Mouse (Mus musculus) liver, embryonic 12.5 days (tissue): ENCODE measurements around the gene Olfr1423. TPM values are rescaled to one million over a fixed set of nuclear protein-coding genes. Genes with fewer than 3 reads are reported as not detected.

Experiments used
- ATAC-seq: fragments of 200-750 bp; cut with Nextera tagmentation; 2 replicates; pipeline ENCODE4 v1.8.0; 2017; ENCODE audit warnings: moderate number of reproducible peaks, mild to moderate bottlenecking, moderate library complexity
- H3K27ac ChIP-seq: fragments of 300-500 bp; sonication (generic); 2 replicates; pipeline ENCODE4 v1.5.1; 2016; ENCODE audit warnings: mild to moderate bottlenecking
- H3K27me3 ChIP-seq: fragments of 300-500 bp; sonication (generic); replicated peaks from 2 replicates; pipeline ENCODE4 v1.6.1; 2016; ENCODE audit warnings: mild to moderate bottlenecking, moderate library complexity
- H3K36me3 ChIP-seq: fragments of 300-500 bp; sonication (generic); 2 replicates; pipeline ENCODE4 v1.6.1; 2016; ENCODE audit warnings: mild to moderate bottlenecking, moderate library complexity
- H3K4me1 ChIP-seq: fragments of 300-500 bp; sonication (generic); 2 replicates; pipeline ENCODE4 v1.6.1; 2016
- H3K4me2 ChIP-seq: fragments of 300-500 bp; sonication (generic); 2 replicates; pipeline ENCODE4 v1.6.1; 2016; ENCODE audit warnings: mild to moderate bottlenecking, moderate library complexity
- H3K4me3 ChIP-seq: fragments of 300-500 bp; sonication (generic); 2 replicates; pipeline ENCODE4 v1.5.1; 2016; ENCODE audit warnings: mild to moderate bottlenecking, moderate library complexity
- H3K9ac ChIP-seq: fragments of 300-500 bp; sonication (generic); 2 replicates; pipeline ENCODE4 v1.6.1; 2016; ENCODE audit warnings: mild to moderate bottlenecking, moderate library complexity
- H3K9me3 ChIP-seq: fragments of 300-500 bp; sonication (generic); replicated peaks from 2 replicates; pipeline ENCODE4 v1.6.1; 2016; ENCODE audit warnings: mild to moderate bottlenecking, moderate library complexity
- WGBS: fragments of 180-500 bp; shearing (Covaris S2); methylation state at CpG from one replicate; pipeline ENCODE4 v1.1.7; 2016; ENCODE audit not compliant: insufficient replicate concordance; 5-methylcytosine and 5-hydroxymethylcytosine counted together
- polyA plus RNA-seq: library from polyadenylated mRNA; unstranded; fragments of >200 nt; fragmentation: Nextera tagmentation; extraction: Ambion mirVana; gene quantifications from 2 replicates; pipeline ENCODE4 v1.2.1, GENCODE M21; 2016

Gene Olfr1423
- polyA plus RNA-seq, 1 experiment from 2014 or later, result not detected

DNA sequence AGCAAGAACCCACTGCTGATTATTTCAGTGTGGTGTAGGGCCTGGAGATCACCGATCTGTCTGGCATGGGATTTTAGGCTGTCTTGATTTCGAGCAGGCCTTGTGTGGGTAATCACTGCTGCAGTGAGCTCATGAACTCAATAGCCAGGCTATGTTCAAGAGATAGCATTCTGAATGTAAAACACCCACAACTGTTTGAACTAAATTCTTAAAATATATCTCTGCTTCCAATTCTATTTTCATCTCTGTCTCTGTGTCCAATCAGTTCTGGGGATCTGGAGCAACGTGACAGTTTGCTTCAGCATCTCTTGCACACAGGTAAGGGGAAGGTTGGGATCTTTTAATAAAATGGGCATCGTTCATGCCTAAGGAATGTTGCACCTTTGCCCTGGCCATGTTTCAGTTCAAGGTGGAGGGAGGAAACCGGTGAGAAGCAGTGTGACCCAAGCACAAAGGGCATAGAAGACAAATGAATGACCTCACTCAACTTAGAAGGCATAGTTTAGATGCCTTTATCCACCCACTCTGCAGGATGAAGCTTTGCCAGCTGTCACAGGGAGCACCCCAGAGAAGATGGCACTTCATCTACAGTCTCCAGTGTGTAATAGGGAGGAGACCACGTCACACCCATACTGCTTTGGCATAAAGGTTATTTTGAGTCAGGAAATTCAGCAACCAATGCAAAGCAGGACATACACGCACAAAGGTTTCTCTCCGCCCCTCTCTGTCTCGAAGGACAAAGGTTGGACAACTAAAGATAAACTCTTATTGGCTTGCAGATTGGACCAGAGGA, 36.7 kb downstream of the Olfr1423 start:
- H3K4me3 ChIP-seq, result peak overlapping the region; percentile 64
- no peaks in the 10 kb centered on the region; the same call in 1 of the 2 replicates for H3K27me3 ChIP-seq
- H3K9ac ChIP-seq, result peak overlapping the region; percentile 76
- peak overlapping the region; percentile 91 for H3K4me2 ChIP-seq
- no peak for ATAC-seq
- H3K4me1 ChIP-seq, result peaks cover 63% of the 10 kb centered on the region
- no peaks in the 10 kb centered on the region for H3K36me3 ChIP-seq
- 42% methylated on average over 9 of the region's 9 CpGs for WGBS
- peak overlapping the region; percentile 82 for H3K27ac ChIP-seq
- no peaks in the 10 kb centered on the region for H3K9me3 ChIP-seq

GRCm38 (mm10) chr19:12003568-12003967, 37.5 kb downstream of the Olfr1423 start:
- no peak overlapping the region for H3K9ac ChIP-seq
- no peaks in the 10 kb centered on the region; the same call in 1 of the 2 replicates for H3K27me3 ChIP-seq
- H3K4me2 ChIP-seq, result no peak overlapping the region
- 83% methylated on average over 2 of the region's 2 CpGs for WGBS
- no peak overlapping the region for H3K4me3 ChIP-seq
- peaks cover 54% of the 10 kb centered on the region for H3K4me1 ChIP-seq
- no peak for ATAC-seq
- H3K36me3 ChIP-seq, result no peaks in the 10 kb centered on the region
- H3K27ac ChIP-seq, result no peak overlapping the region
- no peaks in the 10 kb centered on the region for H3K9me3 ChIP-seq

GRCm38 (mm10) chr19:12002791-12003190, 38.3 kb downstream of the Olfr1423 start:
- 0 out of 2 replicates have a peak overlapping the region, but pooled peaks have one; percentile 14 for H3K27ac ChIP-seq
- H3K36me3 ChIP-seq, result no peaks in the 10 kb centered on the region
- H3K4me2 ChIP-seq, result peak overlapping the region; percentile 56
- no peak for ATAC-seq
- H3K27me3 ChIP-seq, result no peaks in the 10 kb centered on the region; the same call in 1 of the 2 replicates
- H3K9me3 ChIP-seq, result no peaks in the 10 kb centered on the region
- 44% methylated on average over 14 of the region's 14 CpGs for WGBS
- peak overlapping the region; percentile 29 for H3K4me3 ChIP-seq
- H3K4me1 ChIP-seq, result peaks cover 47% of the 10 kb centered on the region
- H3K9ac ChIP-seq, result peak overlapping the region; percentile 22; the same call in 1 of the 2 replicates

DNA sequence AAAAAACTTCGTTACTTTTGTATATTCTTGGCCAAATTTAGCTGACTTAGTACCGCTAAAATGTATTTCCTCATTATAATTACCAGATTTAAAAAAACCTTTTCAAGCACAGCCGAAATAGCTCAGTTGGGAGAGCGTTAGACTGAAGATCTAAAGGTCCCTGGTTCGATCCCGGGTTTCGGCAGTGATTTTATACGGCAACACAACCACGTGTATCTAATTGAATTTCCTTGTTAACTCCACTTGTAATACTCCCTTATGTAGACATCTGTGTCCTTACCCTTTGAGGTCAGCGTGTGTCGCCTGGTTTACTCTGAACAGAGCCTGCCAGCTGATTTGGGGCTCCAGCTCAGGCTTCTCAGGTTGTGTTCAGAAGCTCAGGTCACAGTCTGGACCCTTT, 39.0 kb downstream of the Olfr1423 start:
- H3K4me1 ChIP-seq, result peaks cover 41% of the 10 kb centered on the region
- peak; percentile 80 for ATAC-seq
- no peaks in the 10 kb centered on the region for H3K36me3 ChIP-seq
- no peak overlapping the region for H3K27ac ChIP-seq
- peak overlapping the region; percentile 29; the same call in 1 of the 2 replicates for H3K4me3 ChIP-seq
- no peaks in the 10 kb centered on the region for H3K9me3 ChIP-seq
- no peaks in the 10 kb centered on the region; the same call in 1 of the 2 replicates for H3K27me3 ChIP-seq
- H3K4me2 ChIP-seq, result peak overlapping the region; percentile 56
- WGBS, result 1% methylated on average over 11 of the region's 11 CpGs
- peak overlapping the region; percentile 22; the same call in 1 of the 2 replicates for H3K9ac ChIP-seq

DNA sequence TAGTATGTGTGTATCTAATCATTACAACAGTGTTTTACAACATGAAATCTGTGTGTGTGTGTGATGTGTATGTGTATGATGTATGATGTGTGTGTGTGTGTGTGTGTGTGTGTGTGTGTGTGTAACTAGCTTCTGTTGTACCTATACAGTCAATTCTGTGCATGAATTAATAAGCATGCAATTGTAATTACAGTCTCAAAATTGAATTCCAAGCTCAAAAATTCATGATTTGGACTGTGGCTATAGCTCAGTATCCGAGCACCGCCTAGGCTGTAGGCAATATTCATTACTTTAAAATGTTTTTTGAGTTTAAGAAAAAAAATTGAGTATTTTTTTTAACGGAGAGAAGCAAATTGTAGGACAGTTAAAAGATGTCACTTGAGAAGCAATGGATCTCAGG, 39.4 kb downstream of the Olfr1423 start:
- H3K4me2 ChIP-seq, result peak overlapping the region; percentile 56
- WGBS, result 18% methylated on average over 3 of the region's 3 CpGs
- ATAC-seq, result no peak

DNA sequence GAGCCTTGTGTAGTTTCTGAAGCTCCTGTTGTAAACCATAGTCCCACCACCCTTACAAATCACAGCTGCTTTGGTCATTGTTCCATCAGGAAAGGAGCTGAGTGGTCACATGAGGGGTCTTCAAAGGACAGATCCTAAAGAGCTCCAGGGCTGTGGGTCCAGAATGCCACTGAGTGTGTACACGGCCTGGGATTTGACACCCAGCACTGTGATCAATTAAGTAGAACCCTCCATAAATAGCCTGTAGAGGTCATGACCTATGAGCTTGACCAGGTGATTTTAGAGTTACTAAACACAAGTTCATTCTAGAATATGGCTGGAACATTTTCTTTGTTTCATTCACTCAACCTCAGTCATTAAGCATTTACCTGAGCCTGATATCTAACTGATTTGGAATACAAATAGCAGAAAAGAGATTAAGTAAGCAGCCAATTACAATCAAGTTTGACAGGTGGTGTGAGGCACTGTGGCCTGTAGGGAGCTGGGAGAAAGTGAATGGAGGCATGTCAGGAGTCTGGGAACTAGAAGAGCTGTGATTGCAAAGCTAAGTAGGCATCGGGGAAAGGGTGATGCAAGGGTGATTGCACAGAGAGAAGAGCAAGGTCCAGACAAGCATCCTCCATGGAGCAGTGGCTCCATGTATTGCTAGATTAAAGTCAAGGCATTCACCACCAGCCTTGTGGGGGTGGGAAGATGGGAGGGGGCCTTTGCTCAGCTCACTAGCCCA, 45.2 kb downstream of the Olfr1423 start:
- H3K4me1 ChIP-seq, result peaks cover 5% of the 10 kb centered on the region; the same call in 1 of the 2 replicates
- no peaks in the 10 kb centered on the region; the same call in 1 of the 2 replicates for H3K27me3 ChIP-seq
- H3K9me3 ChIP-seq, result no peaks in the 10 kb centered on the region
- no peak overlapping the region for H3K9ac ChIP-seq
- no peak overlapping the region for H3K4me3 ChIP-seq
- WGBS, result 66% methylated on average over 2 of the region's 2 CpGs
- peaks cover 37% of the 10 kb centered on the region for H3K36me3 ChIP-seq
- ATAC-seq, result no peak
- H3K4me2 ChIP-seq, result no peak overlapping the region
- no peak overlapping the region for H3K27ac ChIP-seq

More for the DNA sequence above, 39.4 kb downstream of the Olfr1423 start:
- H3K27ac ChIP-seq, result no peak overlapping the region
- H3K27me3 ChIP-seq, result no peaks in the 10 kb centered on the region; the same call in 1 of the 2 replicates
- H3K4me1 ChIP-seq, result peaks cover 36% of the 10 kb centered on the region
- peak overlapping the region; percentile 32 for H3K4me3 ChIP-seq
- H3K9ac ChIP-seq, result no peak overlapping the region
- no peaks in the 10 kb centered on the region for H3K36me3 ChIP-seq
- H3K9me3 ChIP-seq, result no peaks in the 10 kb centered on the region

- H3K27ac ChIP-seq, result no peak overlapping the region
- peaks cover 46% of the 10 kb centered on the region for H3K36me3 ChIP-seq
- no peak overlapping the region for H3K4me3 ChIP-seq
- no peaks in the 10 kb centered on the region; the same call in 1 of the 2 replicates for H3K27me3 ChIP-seq
- WGBS, result 83% methylated on average over 6 of the region's 6 CpGs
- H3K9me3 ChIP-seq, result no peaks in the 10 kb centered on the region
- no peak overlapping the region for H3K4me2 ChIP-seq
- peaks cover 5% of the 10 kb centered on the region; the same call in 1 of the 2 replicates for H3K4me1 ChIP-seq
- ATAC-seq, result no peak
- H3K9ac ChIP-seq, result no peak overlapping the region
These were observed 46.2 kb downstream of the Olfr1423 start for GRCm38 (mm10) chr19:11994703-11995431.

DNA sequence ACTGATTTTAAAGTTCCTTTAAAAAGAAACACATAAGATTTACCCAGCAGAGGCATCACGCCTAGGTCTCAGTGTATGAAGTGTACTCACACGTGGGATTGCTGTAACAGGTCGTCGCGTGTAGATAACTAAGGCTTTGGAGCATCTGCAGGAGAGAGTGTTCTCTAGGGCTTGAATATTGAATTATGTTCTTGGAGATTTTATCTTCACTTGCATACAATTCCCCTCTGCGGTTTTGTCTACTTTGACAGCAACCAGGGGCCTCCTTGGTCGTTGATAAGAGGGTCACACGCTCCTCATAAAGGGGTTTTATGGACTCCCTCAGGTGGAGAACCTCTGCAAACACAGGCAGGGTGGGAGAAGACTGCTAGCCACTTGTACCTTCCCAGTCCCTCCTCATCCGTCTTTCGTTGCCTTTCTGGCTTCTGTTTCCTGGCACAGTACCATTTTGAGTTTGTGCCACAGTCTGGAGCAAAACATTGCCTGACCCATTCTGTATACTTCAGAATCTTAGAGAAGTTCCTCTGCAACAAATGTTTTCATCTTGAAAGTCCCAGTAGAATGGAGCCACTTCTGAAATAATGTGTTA, 48.6 kb downstream of the Olfr1423 start:
- H3K4me2 ChIP-seq, result no peak overlapping the region
- no peak overlapping the region for H3K4me3 ChIP-seq
- H3K9ac ChIP-seq, result no peak overlapping the region
- peaks cover 5% of the 10 kb centered on the region; the same call in 1 of the 2 replicates for H3K4me1 ChIP-seq
- no peak for ATAC-seq
- H3K27me3 ChIP-seq, result no peaks in the 10 kb centered on the region
- H3K9me3 ChIP-seq, result no peaks in the 10 kb centered on the region
- peaks cover 69% of the 10 kb centered on the region for H3K36me3 ChIP-seq
- 71% methylated on average over 10 of the region's 10 CpGs for WGBS
- H3K27ac ChIP-seq, result no peak overlapping the region

- H3K27me3 ChIP-seq, result no peaks in the 10 kb centered on the region
- H3K4me2 ChIP-seq, result no peak overlapping the region
- peaks cover 5% of the 10 kb centered on the region; the same call in 1 of the 2 replicates for H3K4me1 ChIP-seq
- H3K9me3 ChIP-seq, result no peaks in the 10 kb centered on the region
- ATAC-seq, result no peak
- H3K4me3 ChIP-seq, result no peak overlapping the region
- H3K9ac ChIP-seq, result no peak overlapping the region
- peaks cover 74% of the 10 kb centered on the region for H3K36me3 ChIP-seq
- H3K27ac ChIP-seq, result no peak overlapping the region
- 88% methylated on average over 9 of the region's 9 CpGs for WGBS
These were observed 49.1 kb downstream of the Olfr1423 start for GRCm38 (mm10) chr19:11992034-11992433.

DNA sequence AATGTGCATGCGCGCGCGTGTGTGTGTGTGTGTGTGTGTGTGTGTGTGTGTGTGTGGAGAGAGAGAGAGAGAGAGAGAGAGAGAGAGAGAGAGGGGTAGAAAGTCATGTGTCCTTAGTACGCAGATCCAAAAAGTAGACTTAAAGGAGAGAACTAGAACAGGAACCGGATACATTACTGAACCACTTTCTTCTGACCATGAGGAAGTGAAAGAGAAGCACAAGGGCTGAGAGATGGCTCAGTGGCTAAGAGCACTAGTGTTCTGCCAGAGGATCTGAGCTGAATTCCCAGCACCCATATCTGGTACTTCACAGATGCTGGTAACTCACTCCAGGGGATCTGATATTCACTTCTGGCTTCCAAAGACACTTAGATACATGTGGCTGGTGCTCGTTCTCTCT, 51.8 kb downstream of the Olfr1423 start:
- Histone ChIP-seq H3K36me3 (peaks cover 88% of the 10 kb centered on the region), H3K9ac (no peak overlapping the region), H3K4me3 (no peak overlapping the region), H3K4me1 (peaks cover 5% of the 10 kb centered on the region; the same call in 1 of the 2 replicates), H3K27ac (no peak overlapping the region), H3K9me3 (no peaks in the 10 kb centered on the region), H3K27me3 (no peaks in the 10 kb centered on the region), H3K4me2 (no peak overlapping the region)
- no peak for ATAC-seq
- WGBS, result 89% methylated on average over 7 of the region's 7 CpGs

GRCm38 (mm10) chr19:11987841-11988240, 53.3 kb downstream of the Olfr1423 start:
- Histone ChIP-seq H3K9me3 (no peaks in the 10 kb centered on the region), H3K4me3 (no peak overlapping the region), H3K27me3 (no peaks in the 10 kb centered on the region), H3K9ac (no peak overlapping the region), H3K27ac (no peak overlapping the region), H3K36me3 (peaks cover 94% of the 10 kb centered on the region), H3K4me2 (no peak overlapping the region), H3K4me1 (peaks cover 5% of the 10 kb centered on the region; the same call in 1 of the 2 replicates)
- 84% methylated on average over 3 of the region's 3 CpGs for WGBS
- ATAC-seq, result no peak
